Mouse (Mus musculus) olfactory bulb, adult 2 months (tissue): ENCODE measurements around the gene Lipt2. TPM values are rescaled to one million over a fixed set of nuclear protein-coding genes. Genes with fewer than 3 reads are reported as not detected.

Experiments used
- H3K27ac ChIP-seq: fragments of 200-500 bp; 2 replicates; pipeline ENCODE4 v1.5.1; 2012; ENCODE audit warnings: low read depth, low read length; ENCODE audit not compliant: insufficient read depth
- H3K4me1 ChIP-seq: fragments of 200-500 bp; 2 replicates; pipeline ENCODE4 v1.6.1; 2012; ENCODE audit warnings: low read length; ENCODE audit not compliant: control insufficient read depth, insufficient read depth
- H3K4me3 ChIP-seq: fragments of 200-500 bp; 2 replicates; pipeline ENCODE4 v1.5.1; 2012; ENCODE audit warnings: mild to moderate bottlenecking, low read depth, low read length, moderate library complexity; ENCODE audit not compliant: insufficient read depth
- CTCF ChIP-seq: fragments of 200-500 bp; IDR thresholded peaks from 2 replicates; pipeline ENCODE4 v1.5.1; 2012; ENCODE audit warnings: low read depth, mild to moderate bottlenecking, low read length, moderate library complexity; ENCODE audit not compliant: insufficient read depth
- POLR2A ChIP-seq: fragments of 200-500 bp; IDR thresholded peaks from 2 replicates; pipeline ENCODE4 v1.6.1; 2012; ENCODE audit warnings: mild to moderate bottlenecking, low read depth, low read length, moderate library complexity; ENCODE audit not compliant: insufficient read depth
- WGBS: fragments of 180-500 bp; shearing (Covaris S2); methylation state at CpG from one replicate; pipeline ENCODE4 v1.1.7; 2018; 5-methylcytosine and 5-hydroxymethylcytosine counted together
- polyA plus RNA-seq: library from polyadenylated mRNA; stranded (reverse); fragments of >200 nt; gene quantifications from 2 replicates; pipeline ENCODE4 v1.2.4, GENCODE M21; 2012; ENCODE audit warnings: low replicate concordance; ENCODE audit not compliant: missing spikeins, insufficient read depth, insufficient read length

The Lipt2 gene
- polyA plus RNA-seq, 1 experiment: not detected

DNA sequence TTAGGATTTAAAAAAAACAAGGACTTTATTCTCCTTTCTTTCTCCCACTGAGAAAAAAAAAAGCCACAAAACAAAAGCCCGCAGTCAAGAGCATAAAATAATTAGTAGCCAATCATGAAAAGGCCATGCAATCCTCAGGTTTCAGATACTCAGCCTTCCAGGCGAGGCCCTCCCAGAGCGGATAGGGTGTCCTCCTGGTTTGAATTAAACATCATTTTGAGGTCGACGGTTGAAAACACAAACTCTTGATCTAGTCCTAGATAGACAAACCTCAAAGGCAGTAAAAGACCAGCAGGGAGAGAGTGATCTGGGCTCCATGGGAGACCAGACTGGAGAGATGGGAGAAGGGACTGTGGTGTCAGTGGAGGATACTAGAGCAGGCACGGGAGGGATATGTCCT lies 45.8 kb downstream of the Lipt2 start:
- WGBS: 84% methylated on average over 6 of the region's 6 CpGs
- no peak overlapping the region for H3K4me3 ChIP-seq
- TF ChIP-seq POLR2A (no peak), CTCF (no peak)
- H3K4me1 ChIP-seq: no peaks in the 10 kb centered on the region
- H3K27ac ChIP-seq: no peak overlapping the region

DNA sequence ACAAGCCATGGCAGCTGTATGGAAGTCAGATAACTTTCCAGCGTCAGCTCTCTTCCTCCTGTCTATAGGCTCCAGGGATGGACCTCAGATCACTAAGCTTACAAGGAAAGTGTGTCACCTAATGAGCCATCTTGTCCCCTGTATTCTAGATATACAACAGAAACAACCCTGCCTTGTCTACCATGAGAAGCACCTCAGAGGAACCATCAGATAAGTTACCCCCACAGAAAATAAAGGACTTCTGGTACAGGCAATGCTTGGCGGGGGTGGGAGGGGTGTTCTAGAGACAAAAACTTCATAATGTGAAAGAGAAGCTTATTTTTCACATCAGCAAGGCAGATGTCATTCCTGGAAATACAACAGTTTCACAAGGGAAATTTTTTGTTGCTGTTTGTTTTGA lies 47.1 kb downstream of the Lipt2 start:
- WGBS: 95% methylated on average over 2 of the region's 2 CpGs
- H3K27ac ChIP-seq: no peak overlapping the region
- TF ChIP-seq CTCF: no peak
- TF ChIP-seq POLR2A: no peak
- H3K4me1 ChIP-seq: no peaks in the 10 kb centered on the region
- H3K4me3 ChIP-seq: no peak overlapping the region

DNA sequence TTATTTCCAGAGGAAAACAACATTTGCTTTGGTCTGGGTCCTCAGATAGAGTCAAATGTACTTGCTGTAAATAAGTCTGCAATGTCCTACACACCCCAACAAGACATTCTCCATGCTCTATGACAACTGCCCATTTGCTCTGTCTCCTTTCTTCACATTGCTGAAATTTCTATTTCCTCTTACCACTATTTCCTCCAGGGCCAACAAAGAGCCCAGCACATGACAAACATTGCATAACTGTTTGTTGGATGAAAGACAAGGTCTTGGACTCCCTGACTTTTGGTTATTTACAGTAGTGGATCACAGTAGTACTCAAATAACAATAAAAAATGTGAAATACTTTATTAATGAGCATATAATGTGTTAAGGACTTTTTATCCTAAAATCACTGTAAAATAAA lies 48.8 kb downstream of the Lipt2 start:
- no peak overlapping the region for H3K27ac ChIP-seq
- H3K4me3 ChIP-seq: no peak overlapping the region

More for the DNA sequence above, 48.8 kb downstream of the Lipt2 start:
- H3K4me1 ChIP-seq: no peaks in the 10 kb centered on the region
- no peak for TF ChIP-seq POLR2A
- TF ChIP-seq CTCF: no peak

Other genes with a start within 250 kb of the Lipt2 start
- 42.4 TPM in 1 of 2 replicates, not detected in the other for gene Rnf169, start 178.8 kb upstream of the Lipt2 start, polyA plus RNA-seq
- not detected in 2 replicates for gene Chrdl2, start 153.1 kb upstream of the Lipt2 start, polyA plus RNA-seq
- gene Pold3, start 37.7 kb upstream of the Lipt2 start, polyA plus RNA-seq: not detected in 2 replicates
- not detected in 2 replicates for gene Kcne3, start 17.2 kb downstream of the Lipt2 start, polyA plus RNA-seq
- not detected in 2 replicates for gene Pgm2l1, start 68.1 kb downstream of the Lipt2 start, polyA plus RNA-seq
- not detected in 2 replicates for gene P4ha3, start 126.2 kb downstream of the Lipt2 start, polyA plus RNA-seq
- gene C2cd3, start 213.0 kb downstream of the Lipt2 start, polyA plus RNA-seq: 279 TPM in 1 of 2 replicates, not detected in the other
- gene Ppme1, start 213.0 kb downstream of the Lipt2 start, polyA plus RNA-seq: not detected in 2 replicates